Mouse (Mus musculus) testis, adult 2 months (tissue): ENCODE measurements around the gene Ncapg2. TPM values are rescaled to one million over a fixed set of nuclear protein-coding genes. Genes with fewer than 3 reads are reported as not detected.
A peak's percentile ranks its signal among the peaks of the same experiment; 100 is the strongest.

Experiments used
- H3K27ac ChIP-seq: fragments of 200-500 bp; 2 replicates; pipeline ENCODE4 v1.5.1; 2012; ENCODE audit warnings: low read depth, low read length; ENCODE audit not compliant: control insufficient read depth, insufficient read depth
- H3K27me3 ChIP-seq: fragments of 200-500 bp; 2 replicates; pipeline ENCODE4 v1.6.1; 2012; ENCODE audit warnings: mild to moderate bottlenecking, low read length, moderate library complexity; ENCODE audit not compliant: control insufficient read depth, insufficient read depth
- H3K36me3 ChIP-seq: fragments of 200-500 bp; 2 replicates; pipeline ENCODE4 v1.6.1; 2012; ENCODE audit warnings: mild to moderate bottlenecking, low read length; ENCODE audit not compliant: control insufficient read depth, insufficient read depth
- H3K4me1 ChIP-seq: fragments of 200-500 bp; 2 replicates; pipeline ENCODE4 v1.6.1; 2012; ENCODE audit warnings: low read length; ENCODE audit not compliant: control insufficient read depth, insufficient read depth
- H3K4me3 ChIP-seq: fragments of 200-500 bp; 2 replicates; pipeline ENCODE4 v1.5.1; 2012; ENCODE audit warnings: low read depth, mild to moderate bottlenecking, low read length, moderate library complexity, mixed read lengths; ENCODE audit not compliant: control insufficient read depth
- CTCF ChIP-seq: fragments of 200-500 bp; IDR thresholded peaks from 2 replicates; pipeline ENCODE4 v1.5.1; 2012; ENCODE audit warnings: low read depth, mild to moderate bottlenecking, inconsistent platforms, low read length, moderate library complexity; ENCODE audit not compliant: control insufficient read depth, insufficient read depth, insufficient replicate concordance
- POLR2A ChIP-seq: fragments of 200-500 bp; IDR thresholded peaks from 2 replicates; pipeline ENCODE4 v1.6.1; 2012; ENCODE audit warnings: low read depth, mild to moderate bottlenecking, inconsistent platforms, low read length, moderate library complexity; ENCODE audit not compliant: control insufficient read depth
- polyA plus RNA-seq: library from polyadenylated mRNA; depleted of rRNA; stranded (reverse); fragments of >200 nt; gene quantifications from 2 replicates; pipeline ENCODE4 v1.2.3, GENCODE M21; 2012

The Ncapg2 gene
- polyA plus RNA-seq, 1 experiment: 7.6 TPM

DNA sequence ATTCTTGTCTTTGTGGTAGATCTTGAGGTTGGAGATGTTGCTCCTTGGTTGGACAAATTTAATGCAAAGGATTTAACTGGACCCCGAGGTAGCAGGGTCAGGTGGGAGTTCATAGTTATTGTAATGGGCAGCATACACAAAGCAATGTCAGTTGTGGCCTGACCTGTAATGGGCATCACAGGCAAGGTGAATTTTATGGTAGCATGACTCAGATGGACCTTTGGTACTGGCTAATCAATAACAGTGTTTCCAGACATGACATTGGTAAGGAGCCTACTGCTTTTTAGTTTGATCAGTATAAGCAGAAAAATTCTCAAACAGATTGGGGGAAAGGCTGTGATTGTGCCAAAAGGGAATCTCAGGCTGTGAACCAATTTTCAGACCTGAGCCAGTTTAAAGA is 18.4 kb upstream of the Ncapg2 start:
- H3K27ac ChIP-seq: no peak overlapping the region
- H3K4me1 ChIP-seq: no peaks in the 10 kb centered on the region
- H3K4me3 ChIP-seq: no peak overlapping the region
- H3K27me3 ChIP-seq: no peaks in the 10 kb centered on the region
- TF ChIP-seq POLR2A: no peak
- TF ChIP-seq CTCF: no peak
- no peaks in the 10 kb centered on the region for H3K36me3 ChIP-seq

DNA sequence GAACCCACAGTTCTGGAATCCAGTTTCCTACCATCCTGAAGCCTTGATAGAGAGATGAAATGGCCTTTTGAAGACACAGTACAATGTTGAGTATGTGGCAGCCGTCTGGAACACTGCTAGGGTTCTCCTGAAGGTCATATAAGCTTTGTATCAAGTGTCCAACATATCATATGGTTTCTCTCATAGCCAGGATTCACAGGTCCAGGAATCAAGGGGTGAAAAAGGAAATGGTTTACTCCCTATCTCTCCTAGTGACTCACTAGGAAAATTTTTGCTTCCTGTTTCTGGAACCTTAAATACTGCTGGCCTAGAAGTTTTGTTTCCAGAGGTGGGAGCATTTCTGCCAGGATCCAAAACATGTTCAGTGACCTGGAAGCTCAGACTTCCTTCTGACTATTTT is 15.3 kb upstream of the Ncapg2 start:
- no peaks in the 10 kb centered on the region for H3K36me3 ChIP-seq
- H3K4me3 ChIP-seq: no peak overlapping the region
- TF ChIP-seq POLR2A: no peak
- no peaks in the 10 kb centered on the region for H3K4me1 ChIP-seq
- H3K27me3 ChIP-seq: no peaks in the 10 kb centered on the region
- no peak overlapping the region for H3K27ac ChIP-seq

DNA sequence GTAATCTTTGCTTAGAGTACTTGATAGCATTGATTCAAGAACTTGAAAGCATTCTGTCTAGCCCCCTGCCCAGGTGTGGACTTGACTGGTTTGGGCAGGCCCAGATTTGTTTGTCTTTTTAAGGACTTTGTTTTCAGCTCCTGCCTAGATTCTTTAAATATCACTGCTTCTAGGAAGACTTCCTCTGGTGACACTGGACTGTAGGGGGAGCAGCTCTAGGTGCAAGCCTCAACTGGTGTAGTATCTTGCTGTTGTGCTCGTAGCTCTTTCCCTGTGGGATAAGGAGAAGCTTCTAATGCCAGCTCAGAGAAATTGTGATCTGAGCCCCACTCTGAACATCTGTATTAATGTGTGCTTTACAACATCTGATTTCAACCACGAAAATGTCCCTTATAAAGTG is 10.9 kb upstream of the Ncapg2 start:
- no peaks in the 10 kb centered on the region for H3K36me3 ChIP-seq
- H3K4me3 ChIP-seq: no peak overlapping the region
- no peaks in the 10 kb centered on the region for H3K27me3 ChIP-seq
- TF ChIP-seq POLR2A: no peak
- TF ChIP-seq CTCF: no peak
- H3K4me1 ChIP-seq: no peaks in the 10 kb centered on the region
- H3K27ac ChIP-seq: no peak overlapping the region

DNA sequence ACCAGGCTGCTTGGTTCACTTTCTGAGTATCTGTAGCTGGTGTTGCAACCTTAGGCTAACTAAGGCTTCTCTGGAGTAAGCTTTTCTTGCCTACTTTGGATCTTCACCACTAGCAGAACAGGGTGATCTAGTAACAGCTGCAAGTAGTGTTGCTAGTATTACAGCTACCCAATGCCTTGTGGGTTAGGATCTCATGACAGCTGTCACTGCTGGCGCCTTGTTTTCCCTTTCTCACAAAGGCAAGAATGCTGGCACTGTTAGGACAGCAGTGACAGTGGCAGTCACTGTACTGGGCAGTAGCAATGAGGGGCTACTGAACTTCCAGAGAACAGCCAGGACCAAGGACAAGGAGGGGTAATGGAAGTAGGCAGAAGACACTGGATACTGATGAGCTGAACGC is 9.9 kb upstream of the Ncapg2 start:
- Histone ChIP-seq H3K4me1 (no peaks in the 10 kb centered on the region), H3K4me3 (no peak overlapping the region), H3K27ac (no peak overlapping the region), H3K36me3 (no peaks in the 10 kb centered on the region), H3K27me3 (no peaks in the 10 kb centered on the region)
- no peak for TF ChIP-seq POLR2A
- no peak for TF ChIP-seq CTCF

DNA sequence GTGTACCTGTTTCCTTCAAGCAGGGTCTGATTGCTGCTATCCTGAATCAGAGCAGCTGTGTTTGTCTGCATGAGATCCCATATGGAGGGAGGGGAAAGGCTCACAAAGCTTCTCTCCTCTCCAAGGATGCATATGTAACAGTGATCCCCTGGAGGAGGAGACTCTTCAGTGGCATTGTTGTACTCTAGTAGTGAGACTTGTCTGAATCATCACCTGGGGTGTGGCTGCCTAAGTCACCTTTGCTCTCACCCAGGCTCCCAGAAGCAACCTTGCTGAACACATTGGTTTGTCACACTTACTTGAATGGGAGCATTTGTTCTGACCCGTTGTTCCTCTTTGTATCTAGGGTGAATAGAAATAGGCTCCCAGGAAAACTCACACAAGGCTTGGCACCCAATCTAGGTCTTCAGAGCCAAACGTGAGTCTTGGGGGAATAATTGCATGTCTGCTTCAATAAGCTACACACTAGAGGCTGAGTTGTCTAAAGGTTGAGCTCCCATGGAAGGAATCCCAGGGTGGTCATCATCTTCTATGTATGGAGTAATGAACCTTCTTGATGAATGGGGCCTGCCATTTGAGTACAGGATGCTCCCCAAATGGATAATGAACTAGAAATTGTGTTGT is 9.0 kb upstream of the Ncapg2 start:
- no peak for TF ChIP-seq CTCF
- no peak for TF ChIP-seq POLR2A
- Histone ChIP-seq H3K27ac (no peak overlapping the region), H3K36me3 (no peaks in the 10 kb centered on the region)

DNA sequence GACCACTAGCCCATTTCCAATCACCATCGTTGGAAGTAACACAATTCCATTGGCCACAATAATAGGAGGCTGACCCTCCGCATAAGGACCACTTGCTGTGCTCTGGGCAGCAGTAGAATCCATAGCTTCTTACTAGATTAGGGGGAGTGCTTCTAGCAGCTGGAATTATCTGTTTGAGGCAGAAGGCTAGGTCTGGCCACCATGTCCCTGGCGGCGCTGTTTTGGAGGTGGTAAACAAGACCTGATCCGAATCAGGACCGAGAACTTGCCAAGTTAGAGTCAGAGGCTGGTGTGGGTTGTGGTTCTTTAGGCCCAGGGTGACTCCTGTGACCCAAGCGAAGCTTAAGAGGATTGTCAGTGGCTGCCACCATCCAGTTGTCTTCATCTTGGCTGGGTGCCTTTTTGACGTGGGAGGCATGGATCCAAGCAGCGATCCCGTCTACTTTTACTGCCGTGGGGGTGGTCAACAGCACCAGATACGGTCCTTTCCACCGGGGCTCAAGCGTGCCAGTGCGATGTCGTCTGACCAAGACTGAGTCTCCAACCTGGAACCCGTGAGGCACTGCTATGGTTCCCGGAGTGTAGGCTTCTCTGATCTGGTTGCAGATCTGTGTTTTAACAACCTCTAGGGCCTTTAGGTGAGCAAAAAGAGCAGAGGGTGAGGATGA is 1.1 kb upstream of the Ncapg2 start:
- Histone ChIP-seq H3K27ac (no peak overlapping the region), H3K27me3 (no peaks in the 10 kb centered on the region), H3K36me3 (no peaks in the 10 kb centered on the region), H3K4me1 (peaks cover 2% of the 10 kb centered on the region; the same call in 1 of the 2 replicates), H3K4me3 (no peak overlapping the region)
- TF ChIP-seq CTCF: no peak
- TF ChIP-seq POLR2A: no peak

More for the DNA sequence above, 9.0 kb upstream of the Ncapg2 start:
- Histone ChIP-seq H3K4me1 (no peaks in the 10 kb centered on the region), H3K4me3 (no peak overlapping the region), H3K27me3 (no peaks in the 10 kb centered on the region)

- H3K27ac ChIP-seq: peak overlapping the region; percentile 77
- H3K36me3 ChIP-seq: no peaks in the 10 kb centered on the region
- H3K4me3 ChIP-seq: peak overlapping the region; percentile 94
- no peak for TF ChIP-seq POLR2A
- TF ChIP-seq CTCF: no peak
- peaks cover 2% of the 10 kb centered on the region; the same call in 1 of the 2 replicates for H3K4me1 ChIP-seq
- H3K27me3 ChIP-seq: no peaks in the 10 kb centered on the region
Measured at GRCm38 (mm10) chr12:116405836-116406155, 594 bp downstream of the Ncapg2 start.
